Mouse (Mus musculus): ENCODE measurements at regions not wholly inside any gene's neighbourhood (a gene's known extent, or its start where the extent isn't known, plus 50 kb on each side); places are given as distances from the start of the nearest gene placed in this dataset.

- WGBS: 71% methylated on average over 7 of the region's 7 CpGs
Observed at GRCm38 (mm10) chr5:126650415-126650814, 591.2 kb upstream of the Tmem132c start.

DNA sequence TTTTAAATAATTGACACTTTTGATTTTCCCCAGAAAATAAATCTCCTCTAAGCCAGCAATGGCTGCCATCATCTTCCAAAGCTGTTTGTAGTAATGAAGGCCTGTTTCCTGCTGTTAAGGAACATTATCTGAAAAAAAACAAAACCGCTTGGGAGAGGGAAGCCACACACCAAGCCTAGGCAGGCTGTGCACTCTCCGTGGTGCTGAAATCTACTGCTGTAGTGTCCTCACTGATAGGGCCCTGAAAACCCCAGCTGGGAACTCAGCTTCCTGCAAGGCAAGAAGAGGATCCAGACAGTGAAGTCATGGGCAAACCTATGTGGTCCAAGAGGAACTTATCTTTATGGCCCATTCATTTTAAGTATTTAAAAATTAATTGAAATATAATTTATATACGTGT lies 590.2 kb upstream of the Tmem132c start:
- H3K27me3 ChIP-seq: no peaks in the 10 kb centered on the region
- H3K4me1 ChIP-seq: no peaks in the 10 kb centered on the region
- H3K9ac ChIP-seq (replicated peaks): no peak overlapping the region
- H3K36me3 ChIP-seq: no peaks in the 10 kb centered on the region
- H3K27ac ChIP-seq (replicated peaks): no peak overlapping the region
- no peak overlapping the region for H3K4me2 ChIP-seq (replicated peaks)
- 30% methylated on average over 3 of the region's 3 CpGs for WGBS
- no peak overlapping the region for H3K4me3 ChIP-seq
- no peak for ATAC-seq (replicated peaks)
- no peaks in the 10 kb centered on the region for H3K9me3 ChIP-seq

More at GRCm38 (mm10) chr5:126650415-126650814, 591.2 kb upstream of the Tmem132c start:
- Histone ChIP-seq H3K4me1 (no peaks in the 10 kb centered on the region), H3K9ac (replicated peaks) (no peak overlapping the region), H3K27ac (replicated peaks) (no peak overlapping the region), H3K36me3 (no peaks in the 10 kb centered on the region), H3K4me2 (replicated peaks) (no peak overlapping the region), H3K4me3 (no peak overlapping the region), H3K9me3 (no peaks in the 10 kb centered on the region), H3K27me3 (no peaks in the 10 kb centered on the region)
- ATAC-seq (replicated peaks): no peak

- H3K9me3 ChIP-seq: no peaks in the 10 kb centered on the region
- no peak for ATAC-seq (replicated peaks)
- 94% methylated on average over 4 of the region's 4 CpGs for WGBS
Observed at GRCm38 (mm10) chr5:126662648-126663047, 579.0 kb upstream of the Tmem132c start.

GRCm38 (mm10) chr5:126671156-126671555 lies 570.5 kb upstream of the Tmem132c start:
- no peak for ATAC-seq (replicated peaks)
- WGBS: 74% methylated on average over 1 of the region's 1 CpGs
- Histone ChIP-seq H3K36me3 (no peaks in the 10 kb centered on the region), H3K27me3 (no peaks in the 10 kb centered on the region), H3K27ac (replicated peaks) (no peak overlapping the region), H3K9ac (replicated peaks) (no peak overlapping the region), H3K4me1 (no peaks in the 10 kb centered on the region), H3K4me3 (no peak overlapping the region), H3K9me3 (no peaks in the 10 kb centered on the region), H3K4me2 (replicated peaks) (no peak overlapping the region)

More at GRCm38 (mm10) chr5:126662648-126663047, 579.0 kb upstream of the Tmem132c start:
- no peaks in the 10 kb centered on the region for H3K27me3 ChIP-seq
- no peak overlapping the region for H3K27ac ChIP-seq (replicated peaks)
- H3K4me2 ChIP-seq (replicated peaks): no peak overlapping the region
- H3K4me1 ChIP-seq: no peaks in the 10 kb centered on the region
- H3K9ac ChIP-seq (replicated peaks): no peak overlapping the region
- H3K36me3 ChIP-seq: no peaks in the 10 kb centered on the region
- no peak overlapping the region for H3K4me3 ChIP-seq

DNA sequence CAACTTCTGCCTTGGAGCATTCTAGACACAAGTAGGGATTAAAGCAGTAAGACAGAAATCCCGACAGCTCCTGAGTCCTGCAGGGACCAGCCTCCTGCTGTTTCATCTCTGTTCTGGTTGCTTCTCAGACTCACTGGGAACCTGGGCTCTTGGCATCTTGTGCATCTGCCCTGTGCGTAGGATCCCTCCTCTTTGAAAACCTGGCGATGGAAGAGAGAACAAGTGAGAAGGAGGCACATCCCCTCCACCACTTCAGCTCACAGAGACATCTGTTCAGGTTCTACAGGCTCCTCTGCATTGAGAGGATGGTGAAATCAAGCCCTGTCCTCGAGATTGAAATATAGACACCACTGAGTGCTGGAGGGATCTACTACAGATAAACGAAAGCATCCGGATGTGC lies 561.3 kb upstream of the Tmem132c start:
- Histone ChIP-seq H3K27ac (replicated peaks) (no peak overlapping the region), H3K27me3 (no peaks in the 10 kb centered on the region), H3K36me3 (no peaks in the 10 kb centered on the region), H3K4me2 (replicated peaks) (no peak overlapping the region), H3K9ac (replicated peaks) (no peak overlapping the region), H3K4me3 (no peak overlapping the region), H3K9me3 (no peaks in the 10 kb centered on the region), H3K4me1 (no peaks in the 10 kb centered on the region)
- no peak for ATAC-seq (replicated peaks)
- 81% methylated on average over 6 of the region's 6 CpGs for WGBS

GRCm38 (mm10) chr5:126699314-126699713 lies 542.3 kb upstream of the Tmem132c start:
- peaks cover 10% of the 10 kb centered on the region for H3K4me1 ChIP-seq
- no peak overlapping the region for H3K9ac ChIP-seq (replicated peaks)
- no peaks in the 10 kb centered on the region for H3K36me3 ChIP-seq
- no peak overlapping the region for H3K27ac ChIP-seq (replicated peaks)
- H3K4me2 ChIP-seq (replicated peaks): no peak overlapping the region
- no peaks in the 10 kb centered on the region for H3K9me3 ChIP-seq
- ATAC-seq (replicated peaks): no peak
- H3K27me3 ChIP-seq: no peaks in the 10 kb centered on the region
- no peak overlapping the region for H3K4me3 ChIP-seq
- WGBS: 56% methylated on average over 4 of the region's 4 CpGs

- peak; percentile 84 for ATAC-seq (replicated peaks)
- Histone ChIP-seq H3K4me1 (0 out of 2 replicates have a peak, but pooled peaks cover 5% of the 10 kb centered on the region), H3K4me3 (no peak overlapping the region), H3K4me2 (replicated peaks) (no peak overlapping the region), H3K9me3 (no peaks in the 10 kb centered on the region), H3K9ac (replicated peaks) (no peak overlapping the region), H3K36me3 (no peaks in the 10 kb centered on the region), H3K27me3 (no peaks in the 10 kb centered on the region), H3K27ac (replicated peaks) (no peak overlapping the region)
- WGBS: 45% methylated on average over 8 of the region's 8 CpGs
Observed at GRCm38 (mm10) chr5:126703516-126704282, 537.9 kb upstream of the Tmem132c start.

DNA sequence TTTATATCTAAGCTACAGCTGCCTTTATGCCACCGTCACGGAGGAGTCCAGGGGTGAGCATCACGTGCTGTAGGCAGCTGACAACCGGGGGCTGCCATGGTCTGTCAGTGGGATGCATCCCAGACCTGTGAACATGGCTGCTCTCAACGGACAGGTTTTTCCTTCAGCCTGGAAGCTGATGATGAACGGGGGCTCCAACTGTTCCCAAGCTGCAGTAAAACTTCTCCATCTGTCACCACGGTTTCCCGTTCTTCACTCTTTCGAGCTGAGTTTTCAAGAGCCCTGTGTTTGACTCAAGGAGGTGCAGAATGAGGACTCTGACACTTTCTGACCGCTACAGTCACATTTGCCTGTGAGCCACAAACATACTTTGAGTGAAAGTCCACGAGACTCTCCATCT lies 535.7 kb upstream of the Tmem132c start:
- no peaks in the 10 kb centered on the region for H3K9me3 ChIP-seq
- WGBS: 73% methylated on average over 11 of the region's 11 CpGs
- no peaks in the 10 kb centered on the region for H3K27me3 ChIP-seq
- H3K27ac ChIP-seq (replicated peaks): no peak overlapping the region
- no peak overlapping the region for H3K4me3 ChIP-seq
- no peak for ATAC-seq (replicated peaks)
- 0 out of 2 replicates have a peak, but pooled peaks cover 5% of the 10 kb centered on the region for H3K4me1 ChIP-seq
- H3K4me2 ChIP-seq (replicated peaks): no peak overlapping the region
- no peaks in the 10 kb centered on the region for H3K36me3 ChIP-seq
- no peak overlapping the region for H3K9ac ChIP-seq (replicated peaks)

DNA sequence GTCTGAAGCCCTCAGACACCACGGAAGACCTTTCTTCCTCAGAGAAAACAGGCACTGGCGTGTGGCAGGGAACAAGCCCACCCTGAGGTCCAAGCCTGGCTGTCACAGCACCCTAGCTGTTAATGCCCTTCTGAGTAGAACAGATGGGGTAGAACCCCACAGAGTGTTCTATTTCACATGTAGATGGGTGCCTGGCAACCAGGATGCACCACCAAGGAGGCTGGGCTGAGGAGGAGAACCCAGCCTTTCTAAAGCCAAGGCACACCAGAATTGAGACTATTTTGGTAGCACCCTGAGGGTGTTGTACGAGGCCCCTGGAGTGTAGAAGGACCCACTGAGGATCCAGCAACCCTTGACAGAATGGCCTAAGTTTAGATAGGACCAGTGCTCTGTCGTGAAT lies 534.9 kb upstream of the Tmem132c start:
- whole genome bisulfite sequencing: 70% methylated on average over 4 of the region's 4 CpGs
- H3K36me3 ChIP-seq: no peaks in the 10 kb centered on the region
- no peaks in the 10 kb centered on the region for H3K27me3 ChIP-seq
- H3K27ac ChIP-seq (replicated peaks): no peak overlapping the region
- H3K4me3 ChIP-seq: no peak overlapping the region
- ATAC-seq (replicated peaks): no peak
- no peak overlapping the region for H3K9ac ChIP-seq (replicated peaks)
- no peak overlapping the region for H3K4me2 ChIP-seq (replicated peaks)
- no peaks in the 10 kb centered on the region for H3K9me3 ChIP-seq
- H3K4me1 ChIP-seq: 0 out of 2 replicates have a peak, but pooled peaks cover 5% of the 10 kb centered on the region

- Histone ChIP-seq H3K9ac (replicated peaks) (no peak overlapping the region), H3K4me3 (no peak overlapping the region), H3K27ac (replicated peaks) (no peak overlapping the region), H3K4me2 (replicated peaks) (no peak overlapping the region), H3K9me3 (no peaks in the 10 kb centered on the region), H3K27me3 (no peaks in the 10 kb centered on the region), H3K4me1 (no peaks in the 10 kb centered on the region), H3K36me3 (no peaks in the 10 kb centered on the region)
- WGBS: 67% methylated on average over 6 of the region's 6 CpGs
- no peak for ATAC-seq (replicated peaks)
Observed at GRCm38 (mm10) chr5:126714672-126715071, 526.9 kb upstream of the Tmem132c start.

DNA sequence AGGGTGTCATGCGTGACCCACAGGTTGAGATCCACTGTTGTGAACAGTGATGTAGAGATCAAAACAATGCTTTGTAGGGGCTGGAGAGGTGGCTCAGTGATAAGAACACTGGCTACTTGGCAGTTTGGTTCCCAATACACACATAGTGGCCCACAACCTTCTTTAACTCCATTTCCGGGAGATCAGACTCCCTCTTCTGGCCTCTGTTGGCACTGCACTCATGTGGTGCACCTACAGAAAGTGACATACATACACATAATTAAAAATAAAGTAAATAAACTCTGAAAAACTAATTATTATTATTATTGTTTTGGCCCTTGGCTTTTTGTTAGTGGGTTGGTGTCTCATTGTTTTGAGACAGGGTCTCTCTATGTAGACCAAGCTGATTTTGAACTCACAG lies 523.2 kb upstream of the Tmem132c start:
- 96% methylated on average over 2 of the region's 2 CpGs for WGBS
- H3K27me3 ChIP-seq: no peaks in the 10 kb centered on the region
- no peaks in the 10 kb centered on the region for H3K4me1 ChIP-seq
- H3K9me3 ChIP-seq: no peaks in the 10 kb centered on the region
- no peak overlapping the region for H3K27ac ChIP-seq (replicated peaks)
- H3K4me3 ChIP-seq: no peak overlapping the region
- H3K9ac ChIP-seq (replicated peaks): no peak overlapping the region
- no peak overlapping the region for H3K4me2 ChIP-seq (replicated peaks)
- ATAC-seq (replicated peaks): no peak
- H3K36me3 ChIP-seq: no peaks in the 10 kb centered on the region

GRCm38 (mm10) chr5:126721300-126721699 lies 520.3 kb upstream of the Tmem132c start:
- Histone ChIP-seq H3K9ac (replicated peaks) (no peak overlapping the region), H3K27ac (replicated peaks) (no peak overlapping the region), H3K4me3 (no peak overlapping the region), H3K27me3 (no peaks in the 10 kb centered on the region), H3K4me1 (no peaks in the 10 kb centered on the region), H3K36me3 (no peaks in the 10 kb centered on the region), H3K9me3 (no peaks in the 10 kb centered on the region), H3K4me2 (replicated peaks) (no peak overlapping the region)
- WGBS: 83% methylated on average over 2 of the region's 2 CpGs
- no peak for ATAC-seq (replicated peaks)
